Mouse (Mus musculus): ENCODE data around the gene Cnn2. TPM values are rescaled to one million over a fixed set of nuclear protein-coding genes. Genes with fewer than 3 reads are reported as not detected.

Cnn2 gene
- total RNA-seq, 2 experiments from 2014 or later, result 175 to 299 TPM

DNA sequence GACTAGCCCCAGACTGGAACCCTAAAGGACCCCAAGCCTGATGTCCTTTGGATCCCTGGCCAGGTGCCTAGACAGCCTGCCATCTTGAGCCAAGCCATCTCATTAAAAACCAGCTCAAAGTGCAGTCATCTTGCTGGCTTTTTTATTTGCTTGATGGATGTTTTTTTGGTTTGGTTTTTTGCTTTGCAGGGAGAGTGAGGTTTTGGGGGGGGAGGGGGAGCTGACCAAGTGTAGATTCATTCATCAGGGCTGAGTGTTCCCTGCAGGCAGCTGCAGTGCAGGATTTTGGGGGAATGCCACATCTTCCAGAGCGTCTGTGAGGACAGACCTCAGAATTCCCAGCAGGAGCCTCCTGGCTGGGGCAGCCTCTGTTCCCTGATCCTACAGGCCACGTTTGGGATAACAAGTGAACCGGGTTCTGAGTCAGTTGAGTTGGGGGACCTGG, 19.2 kb upstream of the Cnn2 start:
- no peak for ATAC-seq (ENCODE audit: poor library complexity, severe bottlenecking)

DNA sequence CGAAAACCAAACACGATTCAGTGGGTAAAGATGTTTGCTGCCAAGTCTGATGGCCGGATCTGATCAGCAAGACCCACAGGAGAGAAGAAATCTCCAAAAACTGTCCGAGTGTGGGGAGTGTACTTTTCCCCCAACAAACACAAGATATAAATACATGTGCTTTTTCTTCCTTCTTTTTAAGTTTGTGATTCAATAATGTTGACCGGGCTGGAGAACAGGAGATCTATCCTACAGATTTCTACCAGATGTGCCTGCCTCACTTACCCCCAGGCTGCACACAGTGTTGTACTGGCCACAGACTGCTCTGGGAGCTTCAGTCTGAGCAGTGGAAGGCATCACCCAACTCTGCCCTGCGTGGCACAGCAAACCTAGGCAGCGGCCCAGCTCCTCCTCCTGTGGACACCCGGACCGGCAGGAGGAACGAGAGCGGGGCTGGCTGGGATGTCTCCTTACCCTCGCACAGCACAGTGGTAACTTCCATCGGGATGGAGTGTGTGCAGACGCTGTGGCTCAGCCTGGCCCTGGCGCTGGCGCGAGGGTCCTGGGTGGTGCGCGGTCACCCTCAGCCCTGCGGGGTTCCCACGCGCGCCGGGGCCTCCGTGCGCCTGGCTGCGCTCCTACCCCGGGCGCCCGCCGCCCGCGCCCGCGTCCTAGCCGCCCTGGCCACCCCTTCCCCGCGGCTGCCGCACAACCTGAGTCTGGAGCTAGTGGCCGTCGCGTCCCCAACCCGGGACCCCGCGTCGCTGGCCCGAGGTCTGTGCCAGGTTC, 17.8 kb upstream of the Cnn2 start, which contains the start of gene Grin3b:
Grin3b (plus strand) TSS at position 301 of the 768 bp plus-strand sequence.
- no peak for ATAC-seq (ENCODE audit: poor library complexity, severe bottlenecking)

DNA sequence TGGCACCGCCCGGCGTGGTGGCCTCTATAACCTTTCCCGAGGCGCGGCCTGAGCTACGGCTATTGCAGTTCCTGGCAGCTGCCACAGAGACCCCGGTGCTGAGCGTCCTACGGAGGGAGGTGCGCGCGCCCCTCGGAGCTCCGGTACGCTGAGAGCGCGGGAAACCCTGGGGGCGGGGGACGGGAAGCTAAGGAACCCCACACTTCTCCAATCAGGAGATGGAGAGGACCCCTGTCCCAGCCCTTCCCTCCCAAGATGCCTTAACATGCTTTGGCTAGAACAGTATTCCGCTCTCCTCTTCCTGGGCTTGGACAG, 17.2 kb upstream of the Cnn2 start:
- ATAC-seq (ENCODE audit: poor library complexity, severe bottlenecking), result no peak

DNA sequence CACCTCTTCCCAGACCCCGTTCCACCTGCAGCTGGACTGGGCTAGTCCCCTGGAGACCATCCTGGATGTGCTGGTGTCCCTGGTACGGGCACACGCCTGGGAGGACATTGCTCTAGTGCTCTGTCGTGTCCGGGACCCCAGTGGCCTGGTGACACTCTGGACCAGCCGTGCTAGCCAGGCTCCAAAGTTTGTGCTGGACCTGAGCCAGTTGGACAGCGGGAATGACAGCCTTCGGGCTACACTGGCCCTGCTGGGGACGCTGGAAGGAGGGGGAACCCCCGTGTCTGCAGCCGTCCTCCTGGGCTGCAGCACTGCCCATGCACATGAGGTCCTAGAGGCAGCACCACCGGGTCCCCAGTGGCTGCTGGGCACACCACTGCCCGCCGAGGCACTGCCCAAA, 15.6 kb upstream of the Cnn2 start:
- no peak for ATAC-seq (ENCODE audit: poor library complexity, severe bottlenecking)

DNA sequence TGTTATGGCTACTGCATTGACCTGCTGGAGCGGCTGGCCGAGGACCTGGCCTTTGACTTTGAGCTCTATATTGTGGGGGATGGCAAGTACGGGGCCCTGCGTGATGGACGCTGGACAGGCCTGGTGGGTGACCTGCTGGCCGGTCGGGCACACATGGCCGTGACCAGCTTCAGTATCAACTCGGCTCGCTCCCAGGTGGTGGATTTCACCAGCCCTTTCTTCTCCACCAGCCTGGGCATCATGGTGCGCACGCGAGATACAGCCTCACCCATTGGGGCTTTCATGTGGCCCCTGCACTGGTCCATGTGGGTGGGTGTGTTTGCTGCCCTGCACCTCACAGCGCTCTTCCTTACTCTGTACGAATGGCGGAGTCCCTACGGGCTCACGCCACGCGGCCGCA, 14.3 kb upstream of the Cnn2 start:
- no peak for ATAC-seq (ENCODE audit: poor library complexity, severe bottlenecking)

DNA sequence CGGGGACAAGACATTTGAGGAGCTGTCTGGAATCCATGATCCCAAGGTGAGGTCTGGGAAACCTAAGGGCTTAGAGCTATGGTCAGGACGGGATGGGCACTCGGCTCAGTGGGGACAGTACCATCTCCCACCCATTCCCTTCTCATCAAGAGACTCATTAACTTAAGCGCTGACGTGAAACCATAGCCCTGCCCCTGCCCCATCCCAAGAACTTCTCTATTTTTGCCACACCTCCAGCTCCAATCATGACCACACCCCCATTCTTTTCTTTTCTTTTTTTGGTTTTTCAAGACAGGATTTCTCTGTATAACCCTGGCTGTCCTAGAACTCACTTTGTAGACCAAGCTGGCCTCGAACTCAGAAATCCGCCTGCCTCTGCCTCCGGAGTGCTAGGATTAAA, 13.7 kb upstream of the Cnn2 start:
- ATAC-seq (ENCODE audit: poor library complexity, severe bottlenecking), result 0 out of 2 replicates have a peak, but pooled peaks have one; percentile 42

DNA sequence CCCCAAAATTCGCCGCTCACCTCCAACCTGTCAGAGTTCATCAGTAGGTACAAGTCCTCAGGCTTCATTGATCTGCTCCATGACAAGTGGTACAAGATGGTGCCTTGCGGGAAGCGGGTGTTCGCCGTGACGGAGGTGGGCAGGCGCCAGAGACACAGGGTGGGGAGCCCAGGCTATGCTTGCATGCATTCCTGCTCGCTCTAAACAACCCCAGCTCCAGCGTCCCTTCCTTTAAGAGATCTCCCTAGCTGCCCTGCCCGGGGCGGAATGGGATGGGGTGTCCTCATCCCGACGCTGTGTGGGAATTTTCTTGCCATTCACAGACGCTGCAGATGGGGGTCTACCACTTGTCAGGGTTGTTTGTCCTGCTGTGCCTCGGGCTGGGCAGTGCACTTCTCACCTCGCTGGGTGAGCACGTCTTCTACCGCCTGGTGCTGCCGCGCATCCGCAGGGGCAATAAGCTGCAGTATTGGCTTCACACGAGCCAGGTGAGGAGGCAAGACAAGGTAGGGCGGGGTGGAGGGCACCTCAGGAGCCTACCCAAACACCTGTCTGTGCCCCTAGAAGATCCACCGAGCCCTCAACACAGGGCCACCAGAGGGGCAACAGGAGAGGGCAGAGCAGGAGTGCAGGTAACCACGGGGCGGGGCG, 12.2 kb upstream of the Cnn2 start:
- ATAC-seq (ENCODE audit: poor library complexity, severe bottlenecking), result no peak

DNA sequence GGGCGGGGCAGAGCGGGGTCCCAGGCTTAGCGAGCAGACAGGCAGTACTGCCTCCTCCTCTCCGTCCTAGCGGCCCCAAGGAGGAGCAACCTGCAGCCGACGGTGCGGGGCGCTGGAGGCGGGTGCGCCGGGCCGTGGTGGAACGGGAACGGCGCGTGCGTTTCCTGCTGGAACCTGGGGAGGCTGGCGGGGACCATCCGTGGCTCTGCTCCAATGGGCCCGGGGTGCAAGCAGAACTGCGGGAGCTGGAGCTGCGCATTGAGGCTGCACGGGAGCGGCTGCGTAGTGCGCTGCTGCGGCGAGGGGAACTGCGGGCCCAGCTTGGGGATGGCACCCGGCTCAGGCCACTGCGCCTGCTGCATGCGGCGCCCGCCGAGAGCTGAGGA, 11.7 kb upstream of the Cnn2 start:
- no peak for ATAC-seq (ENCODE audit: poor library complexity, severe bottlenecking)

DNA sequence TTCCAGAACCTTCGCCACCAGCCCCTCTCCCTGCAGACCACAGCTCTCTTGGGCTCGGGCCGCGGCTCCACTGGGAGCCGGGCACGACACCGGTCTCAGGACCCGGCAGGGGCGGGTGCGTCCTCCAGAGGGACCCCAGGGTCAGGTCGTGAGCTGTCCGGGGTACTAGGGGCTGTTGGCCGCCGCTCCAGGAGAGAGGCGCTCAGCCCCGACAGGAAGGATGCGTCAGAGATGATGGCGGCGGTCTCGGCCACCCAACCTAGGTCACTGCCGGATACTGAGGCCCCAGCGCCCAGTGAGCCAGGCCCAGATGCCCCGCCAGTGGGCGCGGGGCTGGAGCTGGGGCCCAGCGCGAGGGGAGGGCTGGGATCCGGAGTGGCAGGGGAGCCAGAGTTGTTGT, 11.1 kb upstream of the Cnn2 start:
- no peak for ATAC-seq (ENCODE audit: poor library complexity, severe bottlenecking)

DNA sequence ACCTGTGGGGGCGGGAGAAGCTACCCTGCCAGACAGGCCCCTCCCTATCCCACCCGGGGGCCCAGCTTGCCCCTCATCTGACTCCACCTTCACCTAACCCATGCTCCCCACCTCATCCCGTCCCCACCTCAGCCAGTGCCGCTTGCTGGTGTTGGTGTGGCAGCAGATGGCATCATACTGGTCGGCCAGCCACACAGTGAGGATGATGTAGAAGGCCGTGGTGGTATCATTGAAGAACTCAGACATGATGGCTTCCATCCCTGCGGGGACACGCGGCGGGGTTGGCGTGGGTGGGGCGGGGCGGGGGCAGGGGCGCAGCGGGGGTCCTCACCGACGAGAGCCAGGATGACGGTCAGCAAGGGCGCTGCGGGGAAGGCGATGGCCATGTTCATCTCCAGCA, 10.3 kb upstream of the Cnn2 start:
- no peak for ATAC-seq (ENCODE audit: poor library complexity, severe bottlenecking)

DNA sequence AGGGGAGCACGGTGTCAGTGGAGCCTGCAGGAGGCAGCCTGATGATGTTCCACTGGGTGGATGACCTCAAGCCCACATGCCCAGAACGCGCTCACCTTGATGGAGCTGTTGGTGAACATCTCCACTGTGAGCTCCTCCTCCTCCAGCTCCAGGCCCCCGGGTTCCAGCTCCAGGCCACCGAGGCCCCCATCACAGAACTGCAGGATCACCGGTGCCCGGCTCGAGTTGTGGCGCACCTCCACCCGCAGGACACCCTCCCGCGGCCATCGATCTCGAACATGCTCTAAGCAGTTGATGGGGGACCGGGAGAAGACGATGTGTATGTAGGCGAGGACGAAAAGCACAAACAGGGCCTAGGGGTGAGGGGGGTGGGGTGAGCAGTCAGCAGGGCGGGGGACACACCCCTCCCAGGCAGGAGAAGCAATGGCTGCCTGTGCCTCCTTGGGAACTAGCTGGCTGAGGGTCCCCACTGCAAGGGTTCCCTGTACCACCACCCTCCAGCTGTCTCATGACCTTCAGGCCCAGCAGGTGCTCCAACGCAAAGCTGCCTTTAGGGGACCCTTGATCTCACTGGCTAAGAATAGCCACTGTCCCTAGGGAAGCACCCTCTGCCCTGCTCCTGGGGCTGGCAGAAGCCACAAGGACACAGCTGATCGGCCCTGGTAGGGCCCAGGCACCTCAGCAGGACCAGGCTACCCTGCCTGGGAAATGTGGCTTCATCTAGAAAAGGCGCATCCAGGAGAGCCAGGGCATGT, 8.8 kb upstream of the Cnn2 start:
- no peak for ATAC-seq (ENCODE audit: poor library complexity, severe bottlenecking)

DNA sequence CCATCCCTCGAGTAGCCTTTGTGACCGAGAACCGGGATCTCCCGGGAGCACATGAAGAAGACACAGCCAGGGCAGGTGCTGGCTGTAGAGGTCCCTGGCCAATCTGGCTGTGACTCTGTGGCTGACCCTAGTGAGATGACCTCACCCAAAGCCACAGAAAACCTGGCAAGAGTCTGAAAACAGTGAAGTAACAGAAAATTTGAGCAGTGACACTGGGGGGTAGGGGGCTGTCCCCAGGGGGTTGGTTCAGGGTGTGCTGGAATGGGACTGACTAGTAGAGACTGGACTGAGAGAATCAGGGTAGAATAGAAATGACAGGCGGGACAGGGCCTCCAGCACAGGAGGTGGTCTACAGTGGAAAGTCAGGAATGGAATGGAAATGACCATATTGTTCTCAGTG, 5.2 kb upstream of the Cnn2 start:
- no peak for ATAC-seq (ENCODE audit: poor library complexity, severe bottlenecking)

DNA sequence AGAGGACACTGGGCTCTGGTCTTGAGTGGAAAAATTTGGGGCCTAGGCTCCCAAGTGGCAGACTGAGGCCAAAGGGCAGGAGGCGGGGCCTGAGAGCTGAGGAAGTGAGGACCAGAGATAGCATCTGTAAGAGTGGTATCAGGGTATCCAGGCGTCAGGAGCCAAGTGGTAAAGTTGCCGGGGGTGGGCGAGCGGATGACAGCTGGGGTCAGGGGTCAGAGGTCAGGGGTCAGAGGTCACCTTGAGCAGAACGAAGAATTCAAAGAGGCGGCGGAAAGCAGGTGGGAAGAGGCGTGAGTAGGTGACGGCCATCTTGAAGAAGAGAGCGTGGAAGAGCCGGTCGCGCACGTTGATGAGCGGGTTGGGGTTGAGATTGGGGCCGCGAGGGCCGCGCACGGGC, 4.7 kb upstream of the Cnn2 start:
- ATAC-seq (ENCODE audit: poor library complexity, severe bottlenecking), result peak; percentile 7; the same call in 1 of the 2 replicates

DNA sequence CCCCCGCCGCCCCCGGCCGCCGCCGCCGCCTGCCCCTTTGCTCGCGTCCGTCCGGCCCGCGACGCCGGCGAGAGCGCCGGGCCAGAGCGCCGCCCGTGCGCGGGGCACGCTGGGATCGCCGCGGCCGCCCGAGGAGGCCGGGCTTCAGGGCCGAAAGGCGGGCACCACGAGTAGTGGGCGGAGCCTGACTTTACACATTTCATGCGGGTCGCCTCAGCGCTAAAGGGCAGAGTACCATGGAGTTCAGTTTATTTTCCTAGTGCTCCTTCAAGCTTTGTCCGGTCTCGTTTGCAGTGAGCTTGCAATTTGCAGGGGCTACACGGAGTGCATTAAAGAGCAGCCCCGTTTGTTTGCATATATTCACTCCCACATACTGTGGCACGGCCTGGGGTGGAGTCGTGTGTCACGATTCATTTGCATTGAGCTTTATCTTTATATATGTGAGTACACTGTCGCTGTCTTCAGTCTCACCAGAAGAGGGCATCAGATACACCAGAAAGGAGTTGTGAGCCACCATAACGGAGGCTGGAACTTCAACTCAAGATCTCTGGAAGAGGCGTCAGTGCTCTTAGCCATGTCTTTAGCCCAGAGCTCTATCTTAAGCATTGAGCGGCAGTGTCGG, 4.1 kb upstream of the Cnn2 start, which contains the start of gene Tmem259:
Tmem259 (minus strand) TSS at position 136 of the 622 bp plus-strand sequence.
- peak; percentile 32 for ATAC-seq (ENCODE audit: poor library complexity, severe bottlenecking)

DNA sequence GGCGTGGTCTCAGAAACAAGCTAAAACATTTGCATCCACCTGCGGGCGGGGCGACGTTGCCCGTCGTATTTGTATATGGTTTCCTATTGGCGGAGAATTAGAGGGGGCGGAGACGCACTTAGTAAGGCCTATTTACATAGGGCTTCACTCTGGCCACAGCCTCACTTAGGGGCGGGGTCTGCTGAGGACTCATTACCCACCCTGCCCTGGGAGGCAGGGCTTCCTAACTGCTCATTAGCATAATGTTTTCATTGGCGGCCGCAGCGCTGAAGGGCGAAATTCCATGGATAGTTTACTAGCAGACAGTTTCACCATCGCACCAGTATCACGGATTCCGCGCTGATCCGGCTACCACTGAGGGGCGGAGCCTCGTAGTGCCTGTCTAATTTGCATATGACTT, 3.5 kb upstream of the Cnn2 start:
- peak; percentile 63 for ATAC-seq (ENCODE audit: poor library complexity, severe bottlenecking)

DNA sequence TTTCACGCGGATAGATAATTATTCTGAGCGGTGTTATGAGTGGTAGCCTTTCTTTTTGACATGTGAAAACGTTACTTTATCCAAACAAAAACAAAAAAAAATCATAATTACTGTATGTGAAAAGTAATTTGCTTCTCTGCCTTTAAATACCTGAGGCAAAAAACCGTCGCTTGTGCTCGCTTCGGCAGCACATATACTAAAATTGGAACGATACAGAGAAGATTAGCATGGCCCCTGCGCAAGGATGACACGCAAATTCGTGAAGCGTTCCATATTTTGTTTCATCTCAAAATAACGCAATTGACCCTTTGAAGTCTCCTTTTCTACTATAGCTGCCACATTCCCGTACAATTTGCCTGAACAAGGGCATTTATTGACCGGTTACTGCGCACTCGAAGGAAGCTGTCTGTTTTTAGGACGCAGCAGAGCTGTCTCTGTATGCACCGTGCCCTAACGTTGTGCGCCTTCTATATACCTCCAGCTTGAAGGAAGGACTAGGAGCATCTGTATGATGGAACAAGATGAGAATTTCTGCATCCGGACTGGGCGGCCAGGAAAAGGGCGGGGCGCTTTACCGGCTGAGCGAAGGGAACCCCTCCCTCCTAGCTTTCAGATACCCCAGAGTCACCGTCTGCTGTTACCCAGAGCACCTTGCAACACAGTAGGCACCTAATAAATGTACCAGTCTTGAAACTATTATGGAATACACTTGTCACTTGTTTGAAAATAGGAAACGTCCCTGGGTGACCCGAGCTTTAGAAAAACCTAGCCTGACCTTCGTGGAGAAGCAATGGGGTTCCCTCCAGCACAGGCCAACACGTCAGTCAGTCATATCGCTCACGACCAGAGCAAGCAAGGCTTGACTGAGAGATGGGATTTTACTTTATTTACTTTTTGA, 2.8 kb upstream of the Cnn2 start:
- peak; percentile 16 for ATAC-seq (ENCODE audit: poor library complexity, severe bottlenecking)

DNA sequence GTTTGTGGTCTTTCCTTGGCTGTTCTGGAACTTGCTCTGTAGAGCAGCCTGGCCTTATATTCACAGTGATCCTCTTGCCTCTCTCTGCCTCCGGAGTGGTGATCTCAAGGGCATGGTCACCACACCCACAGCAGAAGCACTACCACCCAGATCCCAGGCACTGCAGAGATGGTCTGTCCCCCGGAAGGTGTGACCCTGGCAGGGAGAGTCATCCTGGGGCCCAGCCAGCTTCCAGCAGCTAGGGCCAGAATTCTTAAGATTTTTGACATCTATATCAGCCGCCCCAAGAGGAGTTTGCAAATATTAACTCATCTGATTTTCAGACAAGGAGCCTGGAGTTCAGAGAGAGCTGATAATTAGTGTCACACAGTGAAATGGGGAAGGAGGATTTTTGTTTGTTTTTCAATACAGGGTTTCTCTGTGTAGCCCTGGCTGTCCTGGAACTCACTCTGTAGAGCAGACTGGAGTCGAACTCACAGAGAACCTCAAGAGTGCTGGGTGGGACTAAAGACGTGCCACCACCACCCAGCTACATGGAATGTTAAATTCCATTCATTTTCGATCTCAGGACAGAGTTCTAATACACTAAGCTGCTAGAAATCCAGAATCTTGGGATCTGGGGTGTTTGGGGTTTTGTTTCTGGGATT, 2.0 kb upstream of the Cnn2 start:
- no peak for ATAC-seq (ENCODE audit: poor library complexity, severe bottlenecking)

DNA sequence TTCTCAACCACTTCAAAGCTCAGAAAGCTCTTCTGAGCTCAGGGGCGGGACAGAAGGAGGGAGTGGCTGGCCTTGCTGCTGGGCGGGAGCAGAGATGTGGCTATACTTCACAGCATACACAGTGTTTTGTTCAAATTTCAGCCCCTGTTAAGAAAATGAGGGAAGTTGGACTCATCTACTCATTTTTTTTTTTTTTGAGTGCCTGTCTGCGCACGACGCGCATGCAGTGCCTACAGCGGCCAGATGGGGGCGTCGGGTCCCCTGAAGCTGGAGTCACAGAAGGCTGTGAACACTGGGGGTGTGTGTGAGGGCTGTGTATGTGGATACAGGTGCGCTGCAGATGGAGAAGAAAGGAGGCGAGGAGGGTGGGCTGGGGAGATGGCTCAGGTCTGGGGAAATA, 1.4 kb upstream of the Cnn2 start:
- ATAC-seq (ENCODE audit: poor library complexity, severe bottlenecking), result peak; percentile 45

DNA sequence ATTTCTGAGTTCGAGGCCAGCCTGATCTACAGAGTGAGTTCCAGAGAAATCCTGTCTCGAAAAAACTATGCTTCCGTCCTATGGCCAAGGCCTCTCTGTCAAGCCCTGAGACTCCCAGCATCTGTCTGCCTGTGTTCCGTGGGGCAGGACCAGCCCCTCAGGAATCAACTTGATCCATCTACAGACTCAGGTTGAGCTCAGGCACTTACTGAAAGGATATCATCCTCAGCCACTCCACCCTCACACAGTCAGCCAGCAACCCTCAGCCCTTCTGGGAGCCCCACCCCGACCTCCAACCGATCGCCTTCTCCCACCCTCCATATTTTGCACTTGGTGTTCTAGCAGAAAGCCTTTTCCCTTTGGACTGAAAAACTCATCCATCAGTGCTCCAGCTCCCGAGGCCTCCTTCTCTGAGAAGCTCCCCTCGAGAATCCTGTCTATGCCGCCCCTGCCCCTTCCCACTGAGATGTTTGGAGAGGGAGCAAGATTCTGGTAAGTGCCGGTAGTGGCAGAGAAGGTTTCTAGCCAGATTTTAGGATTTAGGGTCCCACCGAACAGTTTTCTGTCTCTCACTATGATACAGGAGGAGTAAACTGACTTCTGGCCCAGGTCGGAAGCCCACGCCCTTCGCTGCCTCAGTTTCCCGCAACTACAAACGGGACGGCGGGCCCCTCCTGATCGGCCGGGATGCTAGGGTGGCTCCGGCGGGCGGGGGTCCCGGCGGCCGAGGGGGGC, 446 bp upstream of the Cnn2 start:
- ATAC-seq (ENCODE audit: poor library complexity, severe bottlenecking), result no peak

Data from megakaryocyte, adult 5-6 weeks (primary cell).